Mouse (Mus musculus) heart, embryonic 12.5 days (tissue): ENCODE measurements around the gene Enoph1. TPM values are rescaled to one million over a fixed set of nuclear protein-coding genes. Genes with fewer than 3 reads are reported as not detected.
A peak's percentile ranks its signal among the peaks of the same experiment; 100 is the strongest.

Experiments used
- ATAC-seq: fragments of 200-750 bp; cut with Nextera tagmentation; 2 replicates; pipeline ENCODE4 v1.8.0; 2017; ENCODE audit warnings: moderate TSS enrichment, moderate library complexity; ENCODE audit not compliant: insufficient number of reproducible peaks, low FRiP score
- H3K27ac ChIP-seq: fragments of 300-500 bp; sonication (generic); 2 replicates; pipeline ENCODE4 v1.5.1; 2016; ENCODE audit warnings: mild to moderate bottlenecking, moderate library complexity; ENCODE audit not compliant: poor library complexity, severe bottlenecking
- H3K27me3 ChIP-seq: fragments of 300-500 bp; sonication (generic); replicated peaks from 2 replicates; pipeline ENCODE4 v1.6.1; 2016; ENCODE audit warnings: mild to moderate bottlenecking, moderate library complexity
- H3K36me3 ChIP-seq: fragments of 300-500 bp; sonication (generic); 2 replicates; pipeline ENCODE4 v1.6.1; 2016; ENCODE audit warnings: mild to moderate bottlenecking, moderate library complexity
- H3K4me1 ChIP-seq: fragments of 300-500 bp; sonication (generic); replicated peaks from 2 replicates; pipeline ENCODE4 v1.6.1; 2016; ENCODE audit warnings: mild to moderate bottlenecking
- H3K4me2 ChIP-seq: fragments of 300-500 bp; sonication (generic); 2 replicates; pipeline ENCODE4 v1.6.1; 2016; ENCODE audit warnings: mild to moderate bottlenecking, moderate library complexity
- H3K4me3 ChIP-seq: fragments of 300-500 bp; sonication (generic); 2 replicates; pipeline ENCODE4 v1.5.1; 2016; ENCODE audit warnings: mild to moderate bottlenecking
- H3K9ac ChIP-seq: fragments of 300-500 bp; sonication (generic); 2 replicates; pipeline ENCODE4 v1.6.1; 2016; ENCODE audit warnings: mild to moderate bottlenecking, moderate library complexity
- H3K9me3 ChIP-seq: fragments of 300-500 bp; sonication (generic); replicated peaks from 2 replicates; pipeline ENCODE4 v1.6.1; 2016; ENCODE audit warnings: mild to moderate bottlenecking, moderate library complexity
- WGBS: fragments of 180-500 bp; shearing (Covaris S2); methylation state at CpG from one replicate; pipeline ENCODE4 v1.1.7; 2016; 5-methylcytosine and 5-hydroxymethylcytosine counted together
- polyA plus RNA-seq: library from polyadenylated mRNA; unstranded; fragments of >200 nt; fragmentation: Nextera tagmentation; extraction: Ambion mirVana; gene quantifications from 2 replicates; pipeline ENCODE4 v1.2.1, GENCODE M21; 2016

Gene Enoph1
- polyA plus RNA-seq, 1 experiment from 2014 or later: 26.0 TPM

GRCm38 (mm10) chr5:100054807-100055547 lies 15.2 kb downstream of the Enoph1 start:
- WGBS: 58% methylated on average over 11 of the region's 11 CpGs
- no peak overlapping the region for H3K4me2 ChIP-seq
- H3K9ac ChIP-seq: no peak overlapping the region
- no peaks in the 10 kb centered on the region for H3K27me3 ChIP-seq
- ATAC-seq: peak; percentile 20; the same call in 1 of the 2 replicates
- H3K4me1 ChIP-seq: peaks cover 37% of the 10 kb centered on the region
- no peaks in the 10 kb centered on the region; the same call in 1 of the 2 replicates for H3K9me3 ChIP-seq
- H3K36me3 ChIP-seq: peaks cover 29% of the 10 kb centered on the region
- no peak overlapping the region for H3K27ac ChIP-seq
- H3K4me3 ChIP-seq: no peak overlapping the region

GRCm38 (mm10) chr5:100055866-100056369 lies 16.1 kb downstream of the Enoph1 start:
- WGBS: 50% methylated on average over 5 of the region's 5 CpGs
- no peaks in the 10 kb centered on the region for H3K27me3 ChIP-seq
- H3K27ac ChIP-seq: no peak overlapping the region
- peaks cover 32% of the 10 kb centered on the region for H3K36me3 ChIP-seq
- ATAC-seq: no peak
- no peak overlapping the region for H3K4me3 ChIP-seq
- H3K9me3 ChIP-seq: no peaks in the 10 kb centered on the region
- H3K4me2 ChIP-seq: no peak overlapping the region
- peaks cover 37% of the 10 kb centered on the region for H3K4me1 ChIP-seq
- no peak overlapping the region for H3K9ac ChIP-seq

- H3K27me3 ChIP-seq: no peaks in the 10 kb centered on the region
- H3K9me3 ChIP-seq: no peaks in the 10 kb centered on the region
- H3K4me3 ChIP-seq: no peak overlapping the region
- no peak overlapping the region for H3K27ac ChIP-seq
- peaks cover 31% of the 10 kb centered on the region for H3K4me1 ChIP-seq
- no peak overlapping the region for H3K9ac ChIP-seq
- peaks cover 41% of the 10 kb centered on the region for H3K36me3 ChIP-seq
- 80% methylated on average over 14 of the region's 15 CpGs for WGBS
- H3K4me2 ChIP-seq: no peak overlapping the region
- ATAC-seq: no peak
Observed at GRCm38 (mm10) chr5:100057461-100058209, 17.9 kb downstream of the Enoph1 start.

- peaks cover 25% of the 10 kb centered on the region for H3K4me1 ChIP-seq
- no peak overlapping the region for H3K4me3 ChIP-seq
- 73% methylated on average over 6 of the region's 6 CpGs for WGBS
- no peak overlapping the region for H3K4me2 ChIP-seq
- peaks cover 46% of the 10 kb centered on the region for H3K36me3 ChIP-seq
- H3K9ac ChIP-seq: no peak overlapping the region
- no peak for ATAC-seq
- H3K9me3 ChIP-seq: no peaks in the 10 kb centered on the region
- H3K27me3 ChIP-seq: no peaks in the 10 kb centered on the region
- no peak overlapping the region for H3K27ac ChIP-seq
Observed at GRCm38 (mm10) chr5:100058729-100059128, 18.9 kb downstream of the Enoph1 start.

GRCm38 (mm10) chr5:100059326-100059725 lies 19.5 kb downstream of the Enoph1 start:
- Histone ChIP-seq H3K4me3 (no peak overlapping the region), H3K9ac (no peak overlapping the region), H3K4me2 (no peak overlapping the region), H3K9me3 (no peaks in the 10 kb centered on the region), H3K27ac (no peak overlapping the region), H3K4me1 (peaks cover 21% of the 10 kb centered on the region), H3K36me3 (peaks cover 52% of the 10 kb centered on the region), H3K27me3 (no peaks in the 10 kb centered on the region)
- ATAC-seq: no peak
- 79% methylated on average over 6 of the region's 6 CpGs for WGBS

- Histone ChIP-seq H3K9me3 (no peaks in the 10 kb centered on the region), H3K27ac (no peak overlapping the region), H3K36me3 (peaks cover 57% of the 10 kb centered on the region)
Observed at GRCm38 (mm10) chr5:100060876-100061275, 21.1 kb downstream of the Enoph1 start.

GRCm38 (mm10) chr5:100067579-100067978 lies 27.8 kb downstream of the Enoph1 start:
- no peak overlapping the region for H3K9ac ChIP-seq
- H3K27ac ChIP-seq: no peak overlapping the region
- H3K27me3 ChIP-seq: no peaks in the 10 kb centered on the region
- no peaks in the 10 kb centered on the region for H3K9me3 ChIP-seq
- no peak for ATAC-seq
- no peak overlapping the region for H3K4me3 ChIP-seq
- 92% methylated on average over 16 of the region's 16 CpGs for WGBS
- peaks cover 50% of the 10 kb centered on the region for H3K36me3 ChIP-seq
- H3K4me1 ChIP-seq: no peaks in the 10 kb centered on the region
- no peak overlapping the region for H3K4me2 ChIP-seq

More at GRCm38 (mm10) chr5:100060876-100061275, 21.1 kb downstream of the Enoph1 start:
- no peak for ATAC-seq
- WGBS: 92% methylated on average over 14 of the region's 14 CpGs
- Histone ChIP-seq H3K4me1 (peaks cover 5% of the 10 kb centered on the region), H3K27me3 (no peaks in the 10 kb centered on the region), H3K4me3 (no peak overlapping the region), H3K9ac (no peak overlapping the region), H3K4me2 (no peak overlapping the region)

GRCm38 (mm10) chr5:100069526-100069925 lies 29.7 kb downstream of the Enoph1 start:
- Histone ChIP-seq H3K4me1 (no peaks in the 10 kb centered on the region), H3K36me3 (peaks cover 49% of the 10 kb centered on the region), H3K9me3 (no peaks in the 10 kb centered on the region), H3K27ac (no peak overlapping the region), H3K27me3 (no peaks in the 10 kb centered on the region), H3K9ac (no peak overlapping the region), H3K4me2 (no peak overlapping the region), H3K4me3 (no peak overlapping the region)
- 96% methylated on average over 2 of the region's 2 CpGs for WGBS
- no peak for ATAC-seq

- Histone ChIP-seq H3K4me3 (no peak overlapping the region), H3K9me3 (no peaks in the 10 kb centered on the region), H3K27me3 (no peaks in the 10 kb centered on the region), H3K4me2 (no peak overlapping the region), H3K4me1 (no peaks in the 10 kb centered on the region), H3K9ac (no peak overlapping the region), H3K36me3 (peaks cover 44% of the 10 kb centered on the region), H3K27ac (no peak overlapping the region)
- 24% methylated on average over 3 of the region's 3 CpGs for WGBS
- ATAC-seq: no peak
Observed at GRCm38 (mm10) chr5:100070255-100070654, 30.5 kb downstream of the Enoph1 start.

- Histone ChIP-seq H3K36me3 (peaks cover 41% of the 10 kb centered on the region), H3K27me3 (no peaks in the 10 kb centered on the region), H3K9ac (no peak overlapping the region), H3K4me3 (no peak overlapping the region), H3K9me3 (no peaks in the 10 kb centered on the region), H3K27ac (no peak overlapping the region), H3K4me2 (no peak overlapping the region), H3K4me1 (no peaks in the 10 kb centered on the region)
- WGBS: 88% methylated on average over 5 of the region's 5 CpGs
- ATAC-seq: no peak
Observed at GRCm38 (mm10) chr5:100071541-100071940, 31.8 kb downstream of the Enoph1 start.

GRCm38 (mm10) chr5:100072557-100072956 lies 32.8 kb downstream of the Enoph1 start:
- Histone ChIP-seq H3K4me3 (no peak overlapping the region), H3K36me3 (peaks cover 32% of the 10 kb centered on the region), H3K27me3 (no peaks in the 10 kb centered on the region), H3K9me3 (no peaks in the 10 kb centered on the region), H3K27ac (no peak overlapping the region), H3K4me2 (no peak overlapping the region), H3K9ac (no peak overlapping the region), H3K4me1 (no peaks in the 10 kb centered on the region)
- ATAC-seq: no peak
- WGBS: 88% methylated on average over 9 of the region's 9 CpGs
